Mouse (Mus musculus): ENCODE measurements around the gene 4930435E12Rik. TPM values are rescaled to one million over a fixed set of nuclear protein-coding genes. Genes with fewer than 3 reads are reported as not detected.

The 4930435E12Rik gene
- polyA plus RNA-seq, 1 experiment: not detected

DNA sequence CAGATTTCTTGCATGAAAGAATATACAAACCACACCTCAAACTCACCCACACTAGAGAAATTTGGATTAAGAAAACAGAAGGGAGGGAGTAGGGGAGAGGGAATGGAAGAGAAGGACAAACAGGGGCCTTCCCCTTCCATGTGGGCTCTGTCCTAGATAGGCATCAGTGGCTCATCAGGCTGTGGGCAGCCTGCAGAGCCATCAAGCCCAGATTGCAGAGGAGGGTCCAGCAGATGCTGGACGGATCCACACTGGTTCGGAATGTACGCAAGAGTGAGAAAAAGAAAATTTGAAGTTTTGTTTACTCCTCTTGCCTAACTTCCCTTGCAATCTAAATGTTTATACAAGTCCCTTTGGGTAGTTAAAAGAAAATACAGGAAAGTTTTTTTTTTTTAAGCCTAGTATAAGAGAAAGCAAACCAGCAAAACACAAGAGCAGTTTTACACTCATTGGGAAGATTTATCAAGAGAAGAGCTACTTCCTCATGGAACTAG lies 29.5 kb downstream of the 4930435E12Rik start:
- H3K36me3 ChIP-seq (replicated peaks; ENCODE audit: low read length): no peaks in the 10 kb centered on the region
- no peak overlapping the region for H3K4me3 ChIP-seq (replicated peaks)
- H3K4me1 ChIP-seq: no peaks in the 10 kb centered on the region
- TF ChIP-seq GATA1 (IDR thresholded peaks at IDR 0.05; ENCODE audit: borderline replicate concordance, low read length) (no peak), FLI1 (IDR thresholded peaks at IDR 0.05; ENCODE audit: low read length) (no peak)
- peaks cover 4% of the 10 kb centered on the region for H3K27me3 ChIP-seq (replicated peaks)
- H3K9me3 ChIP-seq: no peaks in the 10 kb centered on the region

DNA sequence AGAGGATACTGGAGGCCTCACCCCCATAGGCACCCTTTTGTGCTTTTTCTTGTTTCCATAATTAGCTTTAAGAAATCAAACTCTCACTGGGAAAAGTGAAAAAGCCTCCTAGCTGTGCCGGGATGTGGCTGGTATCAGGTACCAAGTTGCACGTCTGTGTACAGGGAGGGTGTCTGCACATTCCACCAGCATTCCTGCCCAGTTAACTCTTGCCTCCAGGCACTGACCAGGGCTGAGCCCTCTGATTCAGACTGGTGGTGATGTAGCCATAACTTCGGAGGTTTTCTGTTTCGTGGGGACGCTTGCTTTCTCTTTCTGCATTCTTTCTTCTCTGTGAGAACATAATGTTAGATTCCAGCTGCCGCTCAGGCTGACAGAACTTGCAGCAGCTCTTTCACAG lies 35.4 kb downstream of the 4930435E12Rik start:
- Histone ChIP-seq H3K4me1 (no peaks in the 10 kb centered on the region), H3K9me3 (no peaks in the 10 kb centered on the region), H3K27me3 (replicated peaks) (no peaks in the 10 kb centered on the region), H3K36me3 (replicated peaks; ENCODE audit: low read length) (no peaks in the 10 kb centered on the region), H3K4me3 (replicated peaks) (no peak overlapping the region)
- TF ChIP-seq FLI1 (IDR thresholded peaks at IDR 0.05; ENCODE audit: low read length) (no peak), GATA1 (IDR thresholded peaks at IDR 0.05; ENCODE audit: borderline replicate concordance, low read length) (no peak)

DNA sequence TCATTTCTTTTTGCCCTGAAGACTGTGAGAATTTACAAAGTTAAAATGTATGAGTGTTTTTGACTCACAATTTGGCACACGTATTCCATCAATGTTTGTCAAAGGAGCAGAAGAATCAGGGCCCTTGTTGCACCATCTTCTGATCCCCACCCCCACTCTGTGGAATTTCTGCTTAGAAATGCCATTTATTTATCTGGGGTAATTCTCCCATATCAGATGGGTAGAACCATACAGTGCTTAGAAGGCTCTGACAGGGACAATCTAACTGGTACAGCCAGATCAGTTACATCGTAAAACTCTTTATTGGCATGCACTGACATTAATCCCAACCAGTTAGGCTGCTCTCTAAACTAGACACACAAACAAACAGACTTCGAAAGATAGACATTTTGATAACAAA lies 38.6 kb downstream of the 4930435E12Rik start:
- peaks cover 2% of the 10 kb centered on the region for H3K27me3 ChIP-seq (replicated peaks)
- no peaks in the 10 kb centered on the region for H3K4me1 ChIP-seq
- H3K9me3 ChIP-seq: no peaks in the 10 kb centered on the region
- no peak for TF ChIP-seq GATA1 (IDR thresholded peaks at IDR 0.05; ENCODE audit: borderline replicate concordance, low read length)
- TF ChIP-seq FLI1 (IDR thresholded peaks at IDR 0.05; ENCODE audit: low read length): no peak
- H3K36me3 ChIP-seq (replicated peaks; ENCODE audit: low read length): no peaks in the 10 kb centered on the region
- no peak overlapping the region for H3K4me3 ChIP-seq (replicated peaks)

DNA sequence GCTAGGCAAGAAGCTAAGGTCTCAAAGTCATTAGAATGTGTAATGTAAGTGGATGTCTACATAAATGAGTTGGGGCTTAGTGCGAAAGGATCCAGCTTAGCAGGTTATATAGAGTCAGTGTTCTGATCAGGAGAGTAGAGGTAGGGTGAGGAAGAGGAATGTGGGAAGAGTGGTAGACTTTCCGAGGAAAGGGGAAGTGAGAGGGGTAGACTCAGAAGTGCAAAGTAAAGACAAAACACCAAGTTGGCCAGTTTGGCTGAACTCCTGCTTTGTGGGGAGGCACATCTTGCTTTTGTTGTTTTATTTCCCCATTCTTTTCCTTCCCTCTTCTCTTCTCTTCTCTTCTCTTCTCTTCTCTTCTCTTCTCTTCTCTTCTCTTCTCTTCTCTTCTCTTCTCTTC lies 39.5 kb downstream of the 4930435E12Rik start:
- H3K9me3 ChIP-seq: no peaks in the 10 kb centered on the region
- no peaks in the 10 kb centered on the region for H3K36me3 ChIP-seq (replicated peaks; ENCODE audit: low read length)
- no peak for TF ChIP-seq FLI1 (IDR thresholded peaks at IDR 0.05; ENCODE audit: low read length)
- TF ChIP-seq GATA1 (IDR thresholded peaks at IDR 0.05; ENCODE audit: borderline replicate concordance, low read length): no peak
- no peak overlapping the region for H3K4me3 ChIP-seq (replicated peaks)
- peaks cover 2% of the 10 kb centered on the region for H3K27me3 ChIP-seq (replicated peaks)
- no peaks in the 10 kb centered on the region for H3K4me1 ChIP-seq

- Histone ChIP-seq H3K4me1 (no peaks in the 10 kb centered on the region), H3K4me3 (replicated peaks) (no peak overlapping the region), H3K9me3 (no peaks in the 10 kb centered on the region), H3K27me3 (replicated peaks) (peaks cover 3% of the 10 kb centered on the region), H3K36me3 (replicated peaks; ENCODE audit: low read length) (no peaks in the 10 kb centered on the region)
- TF ChIP-seq GATA1 (IDR thresholded peaks at IDR 0.05; ENCODE audit: borderline replicate concordance, low read length) (no peak), FLI1 (IDR thresholded peaks at IDR 0.05; ENCODE audit: low read length) (no peak)
Measured at GRCm38 (mm10) chr16:38785301-38785700, 43.2 kb downstream of the 4930435E12Rik start.

DNA sequence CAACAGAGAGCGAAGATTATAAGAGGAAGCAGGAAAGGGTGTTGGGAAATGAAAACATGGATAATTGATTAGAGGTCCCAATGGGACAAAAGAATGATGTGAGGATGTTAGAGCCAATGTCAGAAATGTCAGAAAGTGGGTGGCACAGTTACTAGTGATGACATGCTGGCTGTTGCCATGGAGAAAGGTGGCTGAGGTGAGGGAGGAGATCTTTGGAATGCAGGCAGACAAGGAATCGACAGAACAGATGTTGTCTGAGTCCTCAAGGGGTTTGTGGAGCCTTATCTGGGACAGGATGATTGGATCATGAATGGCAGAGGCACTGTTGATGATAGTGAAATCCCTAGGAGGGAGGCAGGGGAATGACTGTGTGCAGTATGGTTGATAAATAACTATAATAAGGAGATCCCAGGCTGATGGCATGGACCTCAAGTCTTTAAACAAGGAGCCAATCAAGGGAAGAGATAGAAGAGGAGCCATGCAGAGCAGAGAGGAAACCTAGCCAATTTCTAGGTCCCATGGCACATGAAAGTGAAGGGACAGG lies 46.0 kb downstream of the 4930435E12Rik start:
- Histone ChIP-seq H3K9me3 (no peaks in the 10 kb centered on the region), H3K4me3 (replicated peaks) (no peak overlapping the region), H3K36me3 (replicated peaks; ENCODE audit: low read length) (no peaks in the 10 kb centered on the region), H3K4me1 (no peaks in the 10 kb centered on the region), H3K27me3 (replicated peaks) (peaks cover 3% of the 10 kb centered on the region)
- TF ChIP-seq GATA1 (IDR thresholded peaks at IDR 0.05; ENCODE audit: borderline replicate concordance, low read length) (no peak), FLI1 (IDR thresholded peaks at IDR 0.05; ENCODE audit: low read length) (no peak)

- Histone ChIP-seq H3K4me3 (replicated peaks) (no peak overlapping the region), H3K27me3 (replicated peaks) (peaks cover 3% of the 10 kb centered on the region), H3K9me3 (no peaks in the 10 kb centered on the region), H3K4me1 (no peaks in the 10 kb centered on the region), H3K36me3 (replicated peaks; ENCODE audit: low read length) (no peaks in the 10 kb centered on the region)
- TF ChIP-seq GATA1 (IDR thresholded peaks at IDR 0.05; ENCODE audit: borderline replicate concordance, low read length): no peak
- TF ChIP-seq FLI1 (IDR thresholded peaks at IDR 0.05; ENCODE audit: low read length): no peak
Measured at GRCm38 (mm10) chr16:38781946-38782345, 46.6 kb downstream of the 4930435E12Rik start.

DNA sequence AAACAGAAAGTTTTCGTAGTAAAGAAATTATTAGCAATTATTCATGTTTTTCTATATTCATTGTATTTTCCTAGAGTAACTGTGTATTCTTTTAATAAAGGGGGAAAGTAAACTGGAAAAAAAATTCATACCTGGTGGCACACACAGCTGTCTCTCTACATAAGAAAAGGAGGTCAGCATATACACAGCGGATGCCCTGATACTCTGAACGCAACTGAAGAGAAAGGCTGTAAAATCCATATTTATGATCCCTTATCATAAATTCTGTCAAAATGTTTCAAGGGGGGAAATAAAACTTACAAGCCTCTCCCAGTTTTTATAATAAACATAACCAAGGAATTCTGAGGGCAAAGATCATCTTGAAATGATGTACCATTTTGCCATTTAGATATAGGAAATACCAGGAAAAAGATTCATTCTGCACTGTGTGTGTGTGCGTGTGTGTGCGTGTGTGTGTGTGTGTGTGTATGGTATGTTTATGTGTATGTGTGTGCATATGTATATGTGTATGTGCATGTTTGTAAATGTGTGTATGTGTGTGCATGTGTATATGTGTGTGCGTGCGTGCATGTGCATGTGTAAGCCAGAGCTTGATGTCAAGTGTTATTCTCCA lies 47.5 kb downstream of the 4930435E12Rik start:
- Histone ChIP-seq H3K36me3 (replicated peaks; ENCODE audit: low read length) (no peaks in the 10 kb centered on the region), H3K9me3 (no peaks in the 10 kb centered on the region), H3K4me3 (replicated peaks) (no peak overlapping the region), H3K27me3 (replicated peaks) (peaks cover 5% of the 10 kb centered on the region), H3K4me1 (no peaks in the 10 kb centered on the region)
- TF ChIP-seq GATA1 (IDR thresholded peaks at IDR 0.05; ENCODE audit: borderline replicate concordance, low read length): no peak
- no peak for TF ChIP-seq FLI1 (IDR thresholded peaks at IDR 0.05; ENCODE audit: low read length)

GRCm38 (mm10) chr16:38776342-38776741 lies 52.2 kb downstream of the 4930435E12Rik start:
- TF ChIP-seq FLI1 (IDR thresholded peaks at IDR 0.05; ENCODE audit: low read length) (no peak), GATA1 (IDR thresholded peaks at IDR 0.05; ENCODE audit: borderline replicate concordance, low read length) (no peak)
- Histone ChIP-seq H3K9me3 (no peaks in the 10 kb centered on the region), H3K4me3 (replicated peaks) (no peak overlapping the region), H3K36me3 (replicated peaks; ENCODE audit: low read length) (no peaks in the 10 kb centered on the region), H3K27me3 (replicated peaks) (peaks cover 15% of the 10 kb centered on the region), H3K4me1 (no peaks in the 10 kb centered on the region)

- TF ChIP-seq FLI1 (IDR thresholded peaks at IDR 0.05; ENCODE audit: low read length): no peak
- no peak for TF ChIP-seq GATA1 (IDR thresholded peaks at IDR 0.05; ENCODE audit: borderline replicate concordance, low read length)
- H3K4me1 ChIP-seq: no peaks in the 10 kb centered on the region
Measured at GRCm38 (mm10) chr16:38774964-38775746, 53.4 kb downstream of the 4930435E12Rik start.

More at GRCm38 (mm10) chr16:38774964-38775746, 53.4 kb downstream of the 4930435E12Rik start:
- Histone ChIP-seq H3K27me3 (replicated peaks) (peaks cover 16% of the 10 kb centered on the region), H3K36me3 (replicated peaks; ENCODE audit: low read length) (no peaks in the 10 kb centered on the region), H3K4me3 (replicated peaks) (no peak overlapping the region), H3K9me3 (no peaks in the 10 kb centered on the region)

Data from megakaryocyte, embryonic 14.5 days (primary cell).